Mouse (Mus musculus) left cerebral cortex, postnatal 36 days (tissue): ENCODE data around the gene Tkt. TPM values are rescaled to one million over a fixed set of nuclear protein-coding genes. Genes with fewer than 3 reads are reported as not detected.
A peak's percentile ranks its signal among the peaks of the same experiment; 100 is the strongest.
"Not testable (repeated sequence)": the region's sequence is repeated elsewhere in the genome, so short reads cannot be mapped to it uniquely, and the experiment has no call there.

Experiments
- DNase-seq, 2 experiments: peaks; one replicate each; pipeline ENCODE4 v3.0.0; 2021 to 2022; ENCODE audit warnings: low spot score in 2 of 2, mixed read lengths in 1 of 2
- intact Hi-C: fragments of 180-260 bp; cut with DNase I; formaldehyde crosslinking; loops from one replicate; pipeline ENCODE4 v1.15.1; 2025
- total RNA-seq, 2 experiments: library from RNA; stranded (reverse); gene quantifications; 2 replicates each; pipeline ENCODE4 v1.2.3; 2021

Gene Tkt
- 100 to 1,000 TPM; 160 to 179 TPM for total RNA-seq

DNA sequence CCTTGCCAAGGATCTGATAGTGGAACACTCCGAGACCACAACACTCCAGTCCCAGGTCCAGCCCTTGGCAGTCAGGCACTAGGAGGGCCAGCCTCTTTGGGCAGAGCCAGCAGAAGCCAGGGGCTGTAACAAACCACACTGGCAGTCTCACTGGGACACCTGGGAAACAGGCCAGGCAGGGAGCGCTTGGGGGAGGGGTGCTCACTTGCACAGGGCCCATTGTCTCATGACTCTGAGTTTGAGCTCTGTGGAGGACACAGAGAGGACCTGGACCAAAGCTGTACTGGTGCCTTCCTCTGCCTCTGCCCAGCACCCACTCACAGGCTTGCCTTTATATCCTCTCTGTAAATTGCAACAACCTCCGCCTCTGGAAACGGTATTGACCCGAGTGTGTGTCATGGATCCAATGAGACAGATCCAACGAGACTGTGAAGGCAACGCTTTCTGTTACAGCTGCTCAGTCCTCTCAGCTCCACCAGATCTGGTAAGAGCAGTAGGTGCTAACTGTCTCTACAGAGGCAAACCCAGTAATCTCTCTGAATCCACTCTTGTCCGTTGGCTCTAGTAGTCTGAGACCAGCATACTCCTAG lies at the start of gene Tkt:
Gene Tkt (plus strand): TSS at position 229 of the 590 bp plus-strand sequence.
- intact Hi-C loops = no loop called here
- DNase-seq = peak; percentile 61 to 67

DNA sequence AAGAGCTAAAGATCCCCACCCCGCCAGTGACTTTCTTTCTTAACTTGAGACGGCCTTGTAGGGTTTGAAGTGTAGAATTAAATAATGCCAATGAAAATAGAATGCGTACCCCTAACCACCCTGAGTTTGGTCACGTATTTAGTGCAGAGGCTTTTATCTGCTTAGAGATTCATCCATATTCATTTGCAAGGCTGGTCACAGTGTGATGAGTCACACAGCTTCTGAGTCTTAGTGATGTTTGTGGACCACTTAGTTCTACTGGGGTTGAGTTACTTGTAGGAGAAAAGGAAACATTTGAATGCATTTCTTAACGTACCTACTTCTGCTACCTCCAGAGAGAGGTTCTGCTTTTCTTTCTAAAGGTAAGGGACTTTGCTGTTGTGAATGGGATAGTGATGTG lies 43.2 kb upstream of the Tkt start:
- intact Hi-C loops = no loop called here
- DNase-seq = no peak

DNA sequence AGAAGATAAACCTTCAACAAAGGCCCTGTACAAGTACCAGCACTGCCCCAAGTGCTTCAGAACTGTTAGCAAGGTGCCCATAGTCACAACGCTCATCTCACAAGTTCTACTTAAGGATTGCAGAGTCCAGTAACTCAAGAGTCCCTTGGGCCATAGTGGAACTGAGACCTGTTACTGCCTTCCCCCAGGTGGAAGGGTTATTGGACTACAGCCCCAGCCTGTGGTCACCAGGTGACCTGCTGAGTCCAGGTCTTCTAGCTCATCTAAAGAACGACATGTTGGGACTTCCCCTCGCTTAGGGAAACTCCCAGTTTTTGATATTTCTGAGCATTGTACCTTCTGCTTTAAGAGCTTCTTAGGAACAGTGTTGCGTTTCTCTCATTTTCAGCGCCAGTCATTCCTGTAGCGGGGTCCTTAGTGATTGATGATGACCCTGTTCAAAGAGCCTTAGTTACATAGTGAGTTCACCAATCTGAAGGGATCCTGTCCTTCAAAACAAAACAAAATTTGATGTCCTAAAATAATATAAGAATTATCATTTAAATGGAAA lies 37.9 kb upstream of the Tkt start:
- DNase-seq = no peak
- intact Hi-C loops = no loop called here

- intact Hi-C loops = no loop called here
- DNase-seq = no peak
Measured at GRCm38 (mm10) chr14:30512896-30513295, 35.3 kb upstream of the Tkt start.

DNA sequence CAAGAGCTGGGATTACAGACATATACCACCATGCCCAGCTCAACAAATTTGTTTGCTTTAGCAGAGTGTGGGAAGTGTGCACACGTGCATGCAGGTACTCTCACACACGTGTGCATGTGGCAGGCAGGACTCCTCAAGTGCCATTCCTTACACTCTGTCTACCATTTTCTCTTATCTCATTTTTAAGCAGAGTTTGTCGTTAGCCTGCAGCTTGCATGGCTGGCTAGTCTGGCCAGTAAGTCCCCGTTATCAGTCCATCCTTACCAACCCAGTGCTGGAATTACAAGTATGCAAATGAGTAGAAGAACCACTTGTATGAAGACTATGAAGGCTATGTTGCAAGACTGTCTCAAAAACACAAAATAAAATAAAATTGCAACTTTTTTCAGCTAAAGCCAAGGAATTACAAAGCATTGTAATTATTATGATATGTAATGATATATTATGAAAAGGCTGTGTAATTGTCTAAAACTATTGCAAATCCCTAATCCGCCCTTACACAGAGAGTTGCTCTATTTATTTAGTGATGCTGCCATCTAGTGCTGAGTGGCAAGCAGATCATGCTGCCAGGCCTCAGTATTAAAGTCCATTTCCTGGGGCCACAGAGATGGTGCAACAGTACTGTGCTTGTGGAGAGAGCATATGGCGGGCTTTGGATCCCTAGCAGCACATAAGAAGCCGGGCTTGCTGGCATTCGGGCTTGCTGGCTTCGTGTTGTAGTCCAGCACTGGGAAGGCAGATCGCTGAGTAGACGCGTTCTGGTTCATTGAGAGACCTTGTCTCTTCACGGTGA lies 32.0 kb upstream of the Tkt start:
- DNase-seq = no peak
- intact Hi-C loops = loop anchor here (5.0 kb wide), 1 partner anchor 379 kb away; no protein-coding TSS in a partner anchor

DNA sequence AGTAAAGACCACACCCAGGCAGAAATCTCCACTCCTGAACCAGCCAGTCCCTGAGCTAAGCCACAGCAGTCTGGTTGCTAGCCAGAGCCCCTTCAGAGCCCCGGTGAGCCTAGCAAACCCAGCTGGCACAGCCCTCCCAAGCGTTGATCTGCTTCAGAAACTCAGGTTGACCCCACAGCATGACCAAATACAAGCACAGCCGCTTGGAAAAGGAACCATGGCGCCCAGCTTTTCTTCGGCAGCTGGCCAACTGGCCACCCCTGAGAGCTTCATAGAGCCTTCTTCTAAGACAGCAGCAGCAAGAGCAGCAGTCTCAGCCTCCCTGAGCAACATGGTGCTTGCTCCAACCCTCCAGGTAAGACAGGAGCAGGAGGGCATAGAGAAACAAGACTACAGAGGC lies 28.8 kb upstream of the Tkt start:
- no peak for DNase-seq
- intact Hi-C loops = loop anchor here (5.0 kb wide), 1 partner anchor 382 kb away; no protein-coding TSS in a partner anchor

DNA sequence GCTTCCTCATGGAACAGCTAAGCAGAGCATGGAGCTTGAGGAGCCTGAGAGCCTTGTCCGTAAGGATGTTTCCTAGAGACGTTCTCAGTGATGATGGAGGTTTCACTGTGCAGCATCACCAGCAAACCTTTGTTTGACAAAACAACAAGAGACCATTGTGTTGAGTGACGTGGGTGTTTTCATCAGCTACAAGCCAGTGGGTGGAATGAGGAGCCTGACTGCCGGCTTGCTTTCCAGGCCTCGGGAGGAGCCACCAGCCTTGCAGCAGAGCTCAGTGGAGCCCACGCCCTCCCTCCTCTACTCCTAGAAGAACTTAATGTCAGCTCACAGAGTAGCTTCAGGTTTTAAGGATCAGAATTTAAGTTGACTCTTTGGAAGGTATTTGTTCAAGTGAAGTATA lies 24.8 kb upstream of the Tkt start:
- peak in 1 of 2 experiments; percentile 40 for DNase-seq
- intact Hi-C loops = no loop called here

GRCm38 (mm10) chr14:30528392-30528791 lies 19.8 kb upstream of the Tkt start:
- intact Hi-C loops = no loop called here
- no peak for DNase-seq

- intact Hi-C loops = no loop called here
- no peak for DNase-seq
Measured at GRCm38 (mm10) chr14:30528961-30529360, 19.2 kb upstream of the Tkt start.

GRCm38 (mm10) chr14:30529454-30529853 lies 18.7 kb upstream of the Tkt start:
- no peak for DNase-seq
- intact Hi-C loops = no loop called here

GRCm38 (mm10) chr14:30530726-30531269 lies 17.4 kb upstream of the Tkt start:
- intact Hi-C loops = no loop called here
- DNase-seq = no peak

DNA sequence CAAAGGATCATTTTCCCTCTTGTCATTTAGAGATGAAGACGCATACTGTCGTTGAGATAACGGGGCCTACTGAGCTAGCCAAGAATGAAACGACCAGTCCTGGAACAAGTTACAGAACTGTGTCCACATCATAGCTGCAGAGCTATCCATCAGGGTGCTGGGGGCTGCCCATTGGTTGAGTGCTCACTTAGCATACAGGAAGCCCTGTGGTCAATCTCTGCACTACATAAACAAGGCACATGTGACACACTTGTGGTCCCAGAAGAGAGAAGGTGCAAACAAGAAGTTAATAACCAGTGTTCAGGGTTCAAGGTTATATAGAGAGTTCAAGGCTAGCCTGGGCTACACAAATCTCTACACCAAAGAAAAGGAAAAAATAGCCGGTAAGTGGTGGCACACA lies 16.7 kb upstream of the Tkt start:
- intact Hi-C loops = no loop called here

GRCm38 (mm10) chr14:30531896-30532295 lies 16.3 kb upstream of the Tkt start:
- intact Hi-C loops = no loop called here
- no peak for DNase-seq

More for the DNA sequence above, 16.7 kb upstream of the Tkt start:
- no peak for DNase-seq

DNA sequence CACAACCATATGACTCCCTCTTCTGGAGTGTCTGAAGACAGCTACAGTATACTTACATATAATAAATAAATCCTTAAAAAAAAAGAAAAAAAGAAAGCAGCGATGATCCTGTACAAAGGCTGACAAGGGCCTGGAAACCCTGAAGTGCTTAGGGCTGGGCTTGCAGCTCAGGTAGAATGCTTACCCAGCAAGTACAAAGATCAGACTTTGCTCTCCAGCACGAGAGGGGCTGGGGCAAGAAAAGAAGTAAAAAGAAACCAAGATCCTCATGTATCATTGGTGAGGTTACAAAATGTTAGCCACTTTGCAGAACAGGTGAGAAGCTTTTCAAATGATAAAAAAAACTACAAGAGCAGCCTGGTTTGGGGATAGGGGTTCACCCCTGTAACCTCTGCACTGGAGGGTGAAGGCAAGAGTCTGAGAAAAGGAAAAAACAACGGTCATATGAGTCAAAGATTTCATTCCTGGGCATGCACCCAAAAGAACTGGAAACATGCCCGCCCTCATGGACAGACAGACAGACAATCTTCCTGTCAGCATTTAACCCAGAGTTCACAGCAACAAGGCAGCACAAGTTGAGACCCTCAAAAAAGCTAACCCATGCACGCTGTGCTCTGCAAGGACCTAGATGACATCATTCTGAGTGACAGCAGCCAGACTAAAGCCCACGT lies 14.2 kb upstream of the Tkt start:
- DNase-seq = no peak
- intact Hi-C loops = no loop called here

DNA sequence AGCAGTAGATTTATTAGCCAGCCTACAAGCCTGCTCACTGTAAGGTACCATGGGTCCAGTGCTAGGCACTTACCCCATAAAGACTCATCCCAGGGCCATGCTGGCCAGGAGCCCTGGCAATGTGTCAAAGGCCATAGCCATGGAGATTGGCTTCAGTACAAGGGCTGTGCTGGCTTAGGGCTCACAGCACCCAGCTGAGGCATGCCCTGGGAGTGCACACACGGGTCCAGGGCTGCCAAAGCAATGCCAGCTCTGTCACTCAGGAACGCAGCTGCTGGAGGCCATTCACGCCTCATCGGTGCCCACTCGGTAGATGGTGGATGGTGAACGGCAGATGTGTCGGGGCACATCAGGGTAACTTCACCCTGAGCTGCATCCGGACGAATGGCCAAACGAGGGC lies 6.6 kb upstream of the Tkt start:
- intact Hi-C loops = no loop called here

DNA sequence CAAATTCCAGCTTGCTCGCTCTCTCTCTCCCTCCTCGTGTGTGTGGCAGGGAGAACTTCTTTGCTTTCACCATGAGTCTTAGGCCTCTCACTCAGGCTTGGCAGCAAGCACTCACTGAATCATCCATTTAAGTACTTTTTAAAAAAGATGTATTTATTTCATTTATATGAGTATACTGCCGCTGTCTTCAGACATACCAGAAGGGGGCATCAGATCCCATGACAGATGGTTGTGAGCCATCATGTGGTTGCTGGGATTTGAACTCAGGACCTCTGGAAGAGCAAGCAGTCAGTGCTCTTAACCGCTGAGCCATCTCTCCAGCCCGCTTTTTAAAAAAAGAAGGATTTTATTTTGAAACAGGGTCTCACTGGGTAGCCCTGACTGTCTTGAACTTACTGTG lies 4.8 kb upstream of the Tkt start:
- DNase-seq, intact Hi-C loops: not testable (repeated sequence)

More for the DNA sequence above, 6.6 kb upstream of the Tkt start:
- DNase-seq = peak; percentile 40 to 54

- intact Hi-C loops = loop anchor here (1.0 kb wide), 1 partner anchor 70 kb away; the partner anchor contains the start of gene Dcp1a
- peak; percentile 87 to 89 for DNase-seq
Measured at GRCm38 (mm10) chr14:30548965-30549776, 1.0 kb downstream of the Tkt start.

- intact Hi-C loops = loop anchor here (1.0 kb wide), 1 partner anchor 70 kb away; the partner anchor contains the start of gene Dcp1a
- DNase-seq = peak in 1 of 2 experiments; percentile 21
Measured at GRCm38 (mm10) chr14:30549777-30550149, 1.6 kb downstream of the Tkt start.
